Mouse (Mus musculus): ENCODE results near the gene Gm42957. TPM values are rescaled to one million over a fixed set of nuclear protein-coding genes. Genes with fewer than 3 reads are reported as not detected.

The Gm42957 gene
- polyA plus RNA-seq, 1 experiment, result not detected

- Histone ChIP-seq H3K36me3 (ENCODE audit: control insufficient read depth, insufficient read depth, low read length) (no peaks in the 10 kb centered on the region; the same call in 1 of the 2 replicates), H3K4me1 (ENCODE audit: control insufficient read depth, insufficient read depth, low read length) (no peaks in the 10 kb centered on the region), H3K4me3 (ENCODE audit: insufficient read depth, low read depth, low read length) (no peak overlapping the region), H3K27ac (ENCODE audit: insufficient read depth, low read depth, low read length) (no peak overlapping the region), H3K27me3 (replicated peaks; ENCODE audit: control insufficient read depth, insufficient read depth, low read length) (no peaks in the 10 kb centered on the region)
- DNase-seq, result no peak
- WGBS, result 92% methylated on average over 3 of the region's 3 CpGs
- TF ChIP-seq POLR2A (IDR thresholded peaks at IDR 0.05; ENCODE audit: low read depth, low read length), result no peak
- no peak for TF ChIP-seq CTCF (conservative IDR thresholded peaks at IDR 0.05; ENCODE audit: insufficient read depth, insufficient read length, low read depth, low read length)
Measured at GRCm38 (mm10) chr3:96617941-96618340, 17.3 kb upstream of the Gm42957 start.

- WGBS, result 93% methylated on average over 4 of the region's 4 CpGs
- no peak for DNase-seq
- no peaks in the 10 kb centered on the region for H3K27me3 ChIP-seq (replicated peaks; ENCODE audit: control insufficient read depth, insufficient read depth, low read length)
- no peak overlapping the region for H3K27ac ChIP-seq (ENCODE audit: insufficient read depth, low read depth, low read length)
- no peak overlapping the region for H3K4me3 ChIP-seq (ENCODE audit: insufficient read depth, low read depth, low read length)
- TF ChIP-seq POLR2A (IDR thresholded peaks at IDR 0.05; ENCODE audit: low read depth, low read length) (no peak), CTCF (conservative IDR thresholded peaks at IDR 0.05; ENCODE audit: insufficient read depth, insufficient read length, low read depth, low read length) (no peak)
- H3K36me3 ChIP-seq (ENCODE audit: control insufficient read depth, insufficient read depth, low read length), result no peaks in the 10 kb centered on the region; the same call in 1 of the 2 replicates
- H3K4me1 ChIP-seq (ENCODE audit: control insufficient read depth, insufficient read depth, low read length), result no peaks in the 10 kb centered on the region
Measured at GRCm38 (mm10) chr3:96623201-96623600, 12.1 kb upstream of the Gm42957 start.

DNA sequence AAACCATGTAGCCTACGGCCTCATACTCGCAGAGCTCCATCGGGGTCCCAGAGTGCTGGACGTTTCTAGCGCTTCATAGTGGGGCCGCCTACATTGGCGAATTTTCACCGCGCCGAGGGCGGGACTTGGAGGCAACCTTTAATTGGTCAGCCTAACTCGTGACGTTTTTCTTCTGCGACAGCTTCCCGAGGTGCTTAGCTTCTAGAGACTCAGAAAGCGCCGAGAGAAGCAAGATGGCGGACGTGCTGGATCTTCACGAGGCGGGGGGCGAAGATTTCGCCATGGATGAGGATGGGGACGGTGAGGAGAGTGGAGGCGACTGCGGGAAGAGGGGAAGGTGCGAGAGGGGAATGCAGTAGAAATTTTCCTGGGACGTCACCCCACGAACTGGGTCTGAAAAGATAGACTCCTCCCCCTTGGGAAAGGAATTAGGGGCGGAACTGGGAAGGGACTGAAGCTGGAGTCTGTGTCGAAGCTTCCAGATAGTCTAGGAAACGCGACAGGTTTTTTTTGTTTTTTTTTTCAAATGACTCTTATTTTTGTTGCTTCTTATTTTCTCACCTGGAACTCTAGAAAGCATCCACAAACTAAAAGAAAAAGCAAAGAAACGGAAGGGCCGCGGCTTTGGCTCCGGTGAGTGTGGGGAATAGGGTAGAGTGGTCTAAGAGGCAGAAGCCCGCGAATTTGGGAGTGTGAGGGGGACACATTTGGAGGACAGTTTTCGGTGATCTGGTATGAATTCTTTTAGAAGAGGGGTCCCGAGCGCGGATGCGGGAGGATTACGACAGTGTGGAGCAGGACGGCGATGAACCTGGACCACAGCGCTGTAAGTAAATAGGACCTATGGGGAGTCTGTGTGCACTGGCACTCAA lies 5.3 kb upstream of the Gm42957 start, which contains the start of gene Rbm8a:
Gene Rbm8a (plus strand): TSS at position 205 of the 872 bp plus-strand sequence.
- whole genome bisulfite sequencing, result 1% methylated on average over 48 of the region's 48 CpGs
- Histone ChIP-seq H3K4me3 (ENCODE audit: insufficient read depth, low read depth, low read length) (peak within 1 kb of the TSS; percentile 97), H3K36me3 (ENCODE audit: control insufficient read depth, insufficient read depth, low read length) (no peaks in the 10 kb centered on the region), H3K4me1 (ENCODE audit: control insufficient read depth, insufficient read depth, low read length) (peaks cover 3% of the 10 kb centered on the region; the same call in 1 of the 2 replicates), H3K27ac (ENCODE audit: insufficient read depth, low read depth, low read length) (peak within 1 kb of the TSS; percentile 97), H3K27me3 (replicated peaks; ENCODE audit: control insufficient read depth, insufficient read depth, low read length) (no peaks in the 10 kb centered on the region)
- TF ChIP-seq CTCF (conservative IDR thresholded peaks at IDR 0.05; ENCODE audit: insufficient read depth, insufficient read length, low read depth, low read length) (no peak), POLR2A (IDR thresholded peaks at IDR 0.05; ENCODE audit: low read depth, low read length) (peak; percentile 81)
- peak; percentile 98 for DNase-seq

DNA sequence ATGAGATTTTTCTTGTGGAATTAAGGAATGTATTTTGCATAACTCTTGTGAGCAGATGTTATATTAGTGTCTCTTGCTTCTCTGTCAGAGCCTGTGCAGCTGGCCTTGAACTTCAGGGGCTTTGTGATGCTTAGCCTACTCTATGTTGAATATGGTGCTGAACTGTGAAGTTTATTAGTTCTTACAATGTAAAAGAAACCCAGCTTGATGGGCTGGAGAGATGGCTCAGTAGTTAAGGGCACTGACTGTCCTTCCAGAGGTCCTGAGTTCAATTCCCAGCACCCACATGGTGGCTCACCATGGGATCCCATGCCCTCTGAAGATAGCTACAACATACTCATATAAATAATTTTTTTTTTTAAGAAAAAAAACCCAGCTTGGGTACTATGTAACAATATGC lies 3.2 kb upstream of the Gm42957 start:
- H3K36me3 ChIP-seq (ENCODE audit: control insufficient read depth, insufficient read depth, low read length), result no peaks in the 10 kb centered on the region
- no peaks in the 10 kb centered on the region; the same call in 1 of the 2 replicates for H3K27me3 ChIP-seq (replicated peaks; ENCODE audit: control insufficient read depth, insufficient read depth, low read length)
- DNase-seq, result no peak
- TF ChIP-seq POLR2A (IDR thresholded peaks at IDR 0.05; ENCODE audit: low read depth, low read length), result no peak
- no peak for TF ChIP-seq CTCF (conservative IDR thresholded peaks at IDR 0.05; ENCODE audit: insufficient read depth, insufficient read length, low read depth, low read length)
- H3K4me1 ChIP-seq (ENCODE audit: control insufficient read depth, insufficient read depth, low read length), result peaks cover 13% of the 10 kb centered on the region
- H3K4me3 ChIP-seq (ENCODE audit: insufficient read depth, low read depth, low read length), result no peak overlapping the region
- H3K27ac ChIP-seq (ENCODE audit: insufficient read depth, low read depth, low read length), result no peak overlapping the region

- TF ChIP-seq POLR2A (IDR thresholded peaks at IDR 0.05; ENCODE audit: low read depth, low read length) (no peak), CTCF (conservative IDR thresholded peaks at IDR 0.05; ENCODE audit: insufficient read depth, insufficient read length, low read depth, low read length) (no peak)
- Histone ChIP-seq H3K27me3 (replicated peaks; ENCODE audit: control insufficient read depth, insufficient read depth, low read length) (no peaks in the 10 kb centered on the region; the same call in 1 of the 2 replicates), H3K27ac (ENCODE audit: insufficient read depth, low read depth, low read length) (no peak overlapping the region), H3K36me3 (ENCODE audit: control insufficient read depth, insufficient read depth, low read length) (no peaks in the 10 kb centered on the region), H3K4me1 (ENCODE audit: control insufficient read depth, insufficient read depth, low read length) (peaks cover 13% of the 10 kb centered on the region), H3K4me3 (ENCODE audit: insufficient read depth, low read depth, low read length) (no peak overlapping the region)
- WGBS, result 88% methylated on average over 1 of the region's 1 CpGs
- no peak for DNase-seq
Measured at GRCm38 (mm10) chr3:96634015-96634414, 1.3 kb upstream of the Gm42957 start.

- DNase-seq, result no peak
- H3K36me3 ChIP-seq (ENCODE audit: control insufficient read depth, insufficient read depth, low read length), result no peaks in the 10 kb centered on the region
Measured at GRCm38 (mm10) chr3:96635906-96636305, 632 bp downstream of the Gm42957 start.

GRCm38 (mm10) chr3:96636448-96636847 lies 1.2 kb downstream of the Gm42957 start:
- Histone ChIP-seq H3K27ac (ENCODE audit: insufficient read depth, low read depth, low read length) (no peak overlapping the region), H3K4me3 (ENCODE audit: insufficient read depth, low read depth, low read length) (peak overlapping the region; percentile 28), H3K36me3 (ENCODE audit: control insufficient read depth, insufficient read depth, low read length) (no peaks in the 10 kb centered on the region), H3K4me1 (ENCODE audit: control insufficient read depth, insufficient read depth, low read length) (peaks cover 13% of the 10 kb centered on the region), H3K27me3 (replicated peaks; ENCODE audit: control insufficient read depth, insufficient read depth, low read length) (no peaks in the 10 kb centered on the region; the same call in 1 of the 2 replicates)
- DNase-seq, result no peak
- TF ChIP-seq CTCF (conservative IDR thresholded peaks at IDR 0.05; ENCODE audit: insufficient read depth, insufficient read length, low read depth, low read length), result no peak
- TF ChIP-seq POLR2A (IDR thresholded peaks at IDR 0.05; ENCODE audit: low read depth, low read length), result no peak
- WGBS, result 57% methylated on average over 11 of the region's 11 CpGs

More at GRCm38 (mm10) chr3:96635906-96636305, 632 bp downstream of the Gm42957 start:
- Histone ChIP-seq H3K4me3 (ENCODE audit: insufficient read depth, low read depth, low read length) (peak overlapping the region; percentile 75), H3K27me3 (replicated peaks; ENCODE audit: control insufficient read depth, insufficient read depth, low read length) (no peaks in the 10 kb centered on the region; the same call in 1 of the 2 replicates), H3K27ac (ENCODE audit: insufficient read depth, low read depth, low read length) (peak overlapping the region; percentile 48; the same call in 1 of the 2 replicates), H3K4me1 (ENCODE audit: control insufficient read depth, insufficient read depth, low read length) (peaks cover 13% of the 10 kb centered on the region)
- TF ChIP-seq POLR2A (IDR thresholded peaks at IDR 0.05; ENCODE audit: low read depth, low read length), result no peak
- no peak for TF ChIP-seq CTCF (conservative IDR thresholded peaks at IDR 0.05; ENCODE audit: insufficient read depth, insufficient read length, low read depth, low read length)
- WGBS, result 6% methylated on average over 15 of the region's 15 CpGs

All from kidney, adult 2 months (tissue).